Mouse (Mus musculus): ENCODE results near the gene Psmd9. TPM values are rescaled to one million over a fixed set of nuclear protein-coding genes. Genes with fewer than 3 reads are reported as not detected.

Gene Psmd9
- polyA plus RNA-seq, 1 experiment from 2014 or later = 77.7 TPM

DNA sequence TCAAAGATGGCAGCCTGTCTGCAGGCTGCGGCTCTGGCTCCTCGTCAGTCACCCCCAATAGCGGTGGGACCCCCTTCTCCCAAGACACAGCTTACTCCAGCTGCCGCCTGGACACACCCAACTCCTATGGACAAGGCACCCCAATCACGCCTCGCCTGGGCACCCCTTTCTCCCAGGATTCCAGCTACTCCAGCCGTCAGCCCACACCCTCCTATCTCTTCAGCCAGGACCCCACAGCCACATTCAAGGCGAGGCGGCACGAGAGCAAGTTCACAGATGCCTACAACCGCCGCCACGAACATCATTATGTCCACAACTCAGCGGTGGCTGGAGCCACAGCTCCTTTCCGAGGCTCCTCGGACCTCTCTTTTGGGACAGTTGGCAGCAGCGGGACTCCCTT is 21.6 kb upstream of the Psmd9 start:
- Histone ChIP-seq H3K4me1 (peaks cover 69% of the 10 kb centered on the region), H3K4me3 (no peak overlapping the region), H3K27me3 (replicated peaks) (no peaks in the 10 kb centered on the region), H3K9ac (no peak overlapping the region), H3K27ac (no peak overlapping the region), H3K36me3 (peaks cover 60% of the 10 kb centered on the region), H3K4me2 (replicated peaks) (no peak overlapping the region), H3K9me3 (no peaks in the 10 kb centered on the region)
- 85% methylated on average over 17 of the region's 17 CpGs for WGBS
- ATAC-seq (ENCODE audit: low FRiP score, low read depth) = no peak

DNA sequence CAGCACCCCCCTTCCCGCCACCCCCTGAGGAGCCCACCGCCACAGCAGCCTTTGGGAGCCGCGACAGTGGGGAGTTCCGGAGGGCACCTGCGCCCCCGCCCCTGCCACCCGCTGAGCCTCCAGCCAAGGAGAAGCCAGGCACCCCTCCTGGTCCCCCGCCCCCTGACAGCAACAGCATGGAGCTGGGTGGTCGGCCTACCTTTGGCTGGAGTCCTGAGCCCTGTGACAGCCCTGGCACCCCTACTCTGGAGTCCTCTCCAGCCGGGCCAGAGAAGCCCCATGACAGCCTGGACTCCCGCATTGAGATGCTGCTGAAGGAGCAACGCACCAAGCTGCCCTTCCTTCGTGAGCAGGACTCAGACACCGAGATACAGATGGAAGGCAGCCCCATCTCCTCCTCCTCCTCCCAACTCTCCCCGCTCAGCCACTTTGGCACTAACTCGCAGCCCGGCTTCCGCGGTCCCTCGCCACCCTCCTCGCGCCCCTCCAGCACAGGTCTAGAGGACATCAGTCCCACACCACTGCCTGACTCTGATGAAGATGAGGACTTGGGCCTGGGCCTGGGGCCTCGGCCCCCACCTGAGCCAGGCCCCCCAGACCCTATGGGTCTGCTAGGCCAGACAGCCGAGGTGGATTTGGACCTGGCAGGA is 21.0 kb upstream of the Psmd9 start:
- Histone ChIP-seq H3K27me3 (replicated peaks) (no peaks in the 10 kb centered on the region), H3K9me3 (no peaks in the 10 kb centered on the region), H3K4me2 (replicated peaks) (peak overlapping the region; percentile 59), H3K36me3 (peaks cover 66% of the 10 kb centered on the region), H3K4me3 (no peak overlapping the region), H3K9ac (0 out of 2 replicates have a peak overlapping the region, but pooled peaks have one; percentile 2), H3K4me1 (peaks cover 69% of the 10 kb centered on the region), H3K27ac (no peak overlapping the region)
- WGBS = 82% methylated on average over 25 of the region's 25 CpGs
- ATAC-seq (ENCODE audit: low FRiP score, low read depth) = no peak

DNA sequence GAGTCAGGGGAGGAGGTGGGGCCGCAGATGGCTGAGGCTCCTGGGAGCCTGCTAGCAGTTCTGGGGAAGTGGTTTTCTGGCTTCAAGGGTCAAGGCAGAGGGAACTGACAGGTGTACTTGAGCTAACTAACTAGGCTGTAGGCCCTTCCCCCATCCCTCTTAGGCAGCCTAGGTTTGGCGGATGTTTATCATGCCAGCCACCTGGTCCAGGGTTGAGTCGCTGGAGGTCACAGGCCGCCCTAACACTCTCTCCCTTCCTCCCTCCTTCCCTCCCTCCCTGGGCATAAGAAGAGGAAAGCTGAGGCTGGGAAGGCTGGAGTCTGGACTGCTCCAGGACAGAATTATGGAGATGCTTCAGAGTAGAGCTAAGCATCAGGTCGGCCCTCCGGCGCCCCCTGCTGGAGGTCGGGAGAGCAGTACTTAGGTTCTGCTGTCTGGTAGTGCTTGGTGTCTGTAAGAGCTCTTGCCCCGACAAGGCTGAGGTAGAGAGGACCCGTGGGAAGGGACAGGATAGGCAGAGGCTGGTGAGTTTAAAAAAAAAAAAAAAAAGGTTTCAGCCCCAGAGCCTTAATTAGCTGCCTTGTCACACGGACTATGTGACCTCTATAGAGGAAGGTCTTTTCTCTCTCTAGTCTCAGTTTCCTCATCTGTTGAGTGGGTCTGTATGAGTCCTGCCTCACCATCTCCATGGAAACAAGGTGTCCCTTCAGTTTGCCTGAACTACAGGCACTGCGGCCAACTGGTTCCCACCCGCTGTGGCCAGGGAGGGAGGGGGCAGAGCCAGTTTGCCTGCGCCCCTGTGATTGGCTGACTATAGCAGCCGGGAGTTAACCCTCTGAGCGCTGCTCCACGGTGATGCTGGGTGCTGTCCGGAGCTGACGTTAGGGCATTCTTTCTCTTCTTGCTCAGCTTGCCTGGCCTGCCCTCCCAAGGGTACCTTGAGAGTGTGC is 19.5 kb upstream of the Psmd9 start:
- H3K4me1 ChIP-seq = peaks cover 59% of the 10 kb centered on the region
- peak overlapping the region; percentile 59 for H3K4me2 ChIP-seq (replicated peaks)
- peak; percentile 76 for ATAC-seq (ENCODE audit: low FRiP score, low read depth)
- H3K36me3 ChIP-seq = peaks cover 80% of the 10 kb centered on the region
- H3K27ac ChIP-seq = no peak overlapping the region
- no peaks in the 10 kb centered on the region for H3K9me3 ChIP-seq
- H3K9ac ChIP-seq = 0 out of 2 replicates have a peak overlapping the region, but pooled peaks have one; percentile 26
- no peaks in the 10 kb centered on the region for H3K27me3 ChIP-seq (replicated peaks)
- peak overlapping the region; percentile 31 for H3K4me3 ChIP-seq
- 8% methylated on average over 19 of the region's 19 CpGs for WGBS

DNA sequence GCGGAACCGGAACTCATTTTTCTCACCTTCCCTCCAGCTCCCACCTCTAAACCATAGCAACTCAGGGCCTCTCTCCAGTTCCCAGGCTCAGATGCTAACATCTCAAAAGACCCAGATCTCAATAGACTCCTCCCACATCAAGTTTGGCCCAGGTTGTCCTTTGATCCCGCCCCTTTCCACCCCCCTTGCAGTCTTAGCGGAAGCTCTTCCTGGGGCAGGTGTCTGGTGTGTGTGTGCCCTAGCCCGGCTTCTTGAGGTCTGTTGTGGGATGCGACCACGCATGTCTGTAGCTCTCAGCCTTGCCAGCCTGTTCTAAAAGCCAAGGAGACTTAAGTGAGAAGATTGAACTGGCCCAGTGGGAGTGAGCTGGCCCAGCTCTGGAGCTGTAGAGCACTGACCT is 18.6 kb upstream of the Psmd9 start:
- H3K4me3 ChIP-seq = peak overlapping the region; percentile 31
- H3K9ac ChIP-seq = peak overlapping the region; percentile 26
- no peaks in the 10 kb centered on the region for H3K9me3 ChIP-seq
- H3K27ac ChIP-seq = no peak overlapping the region
- WGBS = 62% methylated on average over 7 of the region's 7 CpGs
- no peak for ATAC-seq (ENCODE audit: low FRiP score, low read depth)
- peak overlapping the region; percentile 59 for H3K4me2 ChIP-seq (replicated peaks)
- no peaks in the 10 kb centered on the region for H3K27me3 ChIP-seq (replicated peaks)
- H3K36me3 ChIP-seq = peaks cover 81% of the 10 kb centered on the region
- peaks cover 50% of the 10 kb centered on the region for H3K4me1 ChIP-seq

DNA sequence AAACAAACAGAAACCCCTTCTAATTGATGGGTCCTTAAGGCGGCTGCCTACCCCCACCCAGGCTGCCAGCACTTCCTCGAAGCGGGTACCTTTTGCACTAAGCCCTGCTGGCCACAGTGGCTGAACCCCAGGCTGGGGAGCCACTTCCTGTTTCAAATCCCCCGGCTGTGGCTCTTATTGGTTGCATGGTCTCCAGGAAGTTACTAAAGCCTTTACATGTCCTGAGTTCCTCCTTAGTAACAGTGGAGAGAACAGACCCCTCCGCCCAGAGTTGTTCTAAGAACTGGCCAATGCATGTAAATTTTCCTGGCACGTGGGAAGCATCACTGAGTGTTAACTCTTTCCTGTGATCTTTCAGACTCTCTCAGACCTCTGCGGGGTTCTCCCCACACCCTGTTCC is 18.1 kb upstream of the Psmd9 start:
- Histone ChIP-seq H3K4me2 (replicated peaks) (peak overlapping the region; percentile 59), H3K4me1 (peaks cover 46% of the 10 kb centered on the region), H3K27me3 (replicated peaks) (no peaks in the 10 kb centered on the region), H3K9ac (peak overlapping the region; percentile 26; the same call in 1 of the 2 replicates), H3K27ac (no peak overlapping the region), H3K9me3 (no peaks in the 10 kb centered on the region), H3K36me3 (peaks cover 78% of the 10 kb centered on the region), H3K4me3 (peak overlapping the region; percentile 31; the same call in 1 of the 2 replicates)
- WGBS = 49% methylated on average over 7 of the region's 7 CpGs
- ATAC-seq (ENCODE audit: low FRiP score, low read depth) = no peak

DNA sequence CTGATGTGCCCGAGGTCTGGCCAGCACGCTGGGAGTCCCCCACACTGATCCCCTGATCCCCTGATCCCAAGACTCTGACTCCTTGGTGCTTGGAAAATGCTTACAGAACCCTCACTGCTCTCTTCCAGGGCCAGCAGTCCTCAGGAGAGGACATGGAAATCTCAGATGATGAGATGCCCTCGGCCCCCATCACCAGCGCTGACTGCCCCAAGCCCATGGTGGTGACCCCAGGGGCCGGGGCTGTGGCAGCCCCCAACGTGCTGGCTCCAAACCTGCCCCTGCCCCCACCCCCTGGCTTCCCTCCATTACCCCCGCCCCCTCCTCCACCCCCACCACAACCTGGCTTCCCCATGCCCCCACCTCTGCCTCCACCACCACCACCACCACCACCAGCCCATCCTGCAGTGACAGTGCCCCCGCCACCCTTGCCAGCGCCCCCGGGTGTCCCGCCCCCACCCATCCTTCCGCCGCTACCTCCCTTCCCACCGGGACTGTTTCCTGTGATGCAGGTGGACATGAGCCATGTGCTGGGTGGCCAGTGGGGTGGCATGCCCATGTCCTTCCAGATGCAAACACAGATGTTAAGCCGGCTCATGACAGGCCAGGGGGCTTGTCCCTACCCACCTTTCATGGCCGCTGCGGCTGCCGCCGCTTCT is 17.4 kb upstream of the Psmd9 start:
- Histone ChIP-seq H3K4me3 (no peak overlapping the region), H3K4me1 (peaks cover 40% of the 10 kb centered on the region), H3K9me3 (no peaks in the 10 kb centered on the region), H3K4me2 (replicated peaks) (no peak overlapping the region; the same call in 1 of the 2 replicates), H3K27me3 (replicated peaks) (no peaks in the 10 kb centered on the region), H3K27ac (no peak overlapping the region), H3K9ac (no peak overlapping the region), H3K36me3 (peaks cover 75% of the 10 kb centered on the region)
- no peak for ATAC-seq (ENCODE audit: low FRiP score, low read depth)
- WGBS = 96% methylated on average over 18 of the region's 19 CpGs

DNA sequence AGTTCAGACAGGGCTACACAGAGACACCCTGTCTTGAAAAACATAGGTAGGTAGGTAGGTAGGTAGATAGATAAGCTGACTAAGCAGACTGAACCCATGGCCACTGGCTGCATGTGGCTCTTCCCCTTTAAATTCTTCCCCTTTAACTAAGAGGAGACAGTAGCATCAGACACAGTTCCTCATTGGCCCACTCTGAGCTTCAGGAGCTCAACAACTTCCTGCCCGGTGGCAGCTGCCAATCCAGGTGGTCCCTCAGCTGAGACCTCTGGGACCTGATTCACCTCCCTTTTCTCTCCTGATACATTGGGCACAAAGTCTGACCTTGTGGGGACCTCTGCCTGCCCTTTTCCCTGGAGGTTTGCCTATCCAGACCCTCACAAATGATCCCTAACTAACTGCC is 16.3 kb upstream of the Psmd9 start:
- no peak overlapping the region for H3K4me3 ChIP-seq
- peaks cover 40% of the 10 kb centered on the region for H3K4me1 ChIP-seq
- H3K36me3 ChIP-seq = peaks cover 75% of the 10 kb centered on the region
- H3K4me2 ChIP-seq (replicated peaks) = no peak overlapping the region
- no peak for ATAC-seq (ENCODE audit: low FRiP score, low read depth)
- no peak overlapping the region for H3K9ac ChIP-seq
- no peaks in the 10 kb centered on the region for H3K27me3 ChIP-seq (replicated peaks)
- H3K9me3 ChIP-seq = no peaks in the 10 kb centered on the region
- 82% methylated on average over 1 of the region's 1 CpGs for WGBS
- no peak overlapping the region for H3K27ac ChIP-seq

DNA sequence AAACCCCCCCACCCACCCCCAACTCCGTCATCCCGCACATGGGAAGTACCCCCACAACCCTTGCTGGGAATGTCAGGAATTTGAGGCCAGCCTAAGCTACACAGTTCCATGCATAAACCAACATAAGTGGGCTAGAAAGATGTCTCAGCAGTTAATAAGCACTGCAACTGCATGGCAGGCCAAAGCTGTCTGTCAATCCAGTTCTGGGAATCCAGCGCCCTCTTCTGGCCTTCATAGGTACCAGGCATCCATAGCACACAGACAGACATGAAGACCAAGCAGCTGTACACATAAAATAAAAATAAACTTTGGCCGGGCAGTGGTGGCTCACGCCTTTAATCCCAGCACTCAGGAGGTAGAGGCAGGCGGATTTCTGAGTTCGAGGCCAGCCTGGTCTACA is 13.8 kb upstream of the Psmd9 start:
- ATAC-seq (ENCODE audit: low FRiP score, low read depth) = no peak
- whole genome bisulfite sequencing = 59% methylated on average over 7 of the region's 7 CpGs
- no peak overlapping the region for H3K9ac ChIP-seq
- no peak overlapping the region for H3K4me2 ChIP-seq (replicated peaks)
- H3K36me3 ChIP-seq = peaks cover 85% of the 10 kb centered on the region
- H3K27me3 ChIP-seq (replicated peaks) = no peaks in the 10 kb centered on the region
- H3K9me3 ChIP-seq = no peaks in the 10 kb centered on the region
- H3K4me1 ChIP-seq = peaks cover 14% of the 10 kb centered on the region
- no peak overlapping the region for H3K27ac ChIP-seq
- no peak overlapping the region for H3K4me3 ChIP-seq

DNA sequence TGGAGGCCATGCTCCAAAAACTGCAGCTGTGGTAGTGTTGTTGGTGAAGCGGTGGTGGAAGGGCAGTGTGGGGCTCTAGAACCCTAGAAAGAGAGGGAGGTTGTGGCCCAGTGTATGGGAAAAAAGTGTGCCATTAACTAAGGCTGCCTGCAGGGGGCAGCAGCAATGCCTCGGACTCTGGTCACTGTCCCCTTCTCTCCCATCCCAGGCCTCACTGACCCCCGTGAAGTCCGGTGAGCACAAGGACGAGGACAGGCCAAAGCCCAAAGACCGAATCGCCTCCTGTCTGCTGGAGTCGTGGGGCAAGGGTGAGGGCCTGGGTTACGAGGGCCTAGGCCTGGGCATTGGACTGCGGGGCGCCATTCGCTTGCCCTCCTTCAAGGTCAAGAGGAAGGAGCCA is 12.4 kb upstream of the Psmd9 start:
- Histone ChIP-seq H3K4me1 (0 out of 2 replicates have a peak, but pooled peaks cover 3% of the 10 kb centered on the region), H3K4me3 (no peak overlapping the region), H3K27ac (no peak overlapping the region), H3K4me2 (replicated peaks) (no peak overlapping the region), H3K36me3 (peaks cover 85% of the 10 kb centered on the region), H3K9ac (no peak overlapping the region), H3K27me3 (replicated peaks) (no peaks in the 10 kb centered on the region), H3K9me3 (no peaks in the 10 kb centered on the region)
- no peak for ATAC-seq (ENCODE audit: low FRiP score, low read depth)
- WGBS = 89% methylated on average over 12 of the region's 12 CpGs

DNA sequence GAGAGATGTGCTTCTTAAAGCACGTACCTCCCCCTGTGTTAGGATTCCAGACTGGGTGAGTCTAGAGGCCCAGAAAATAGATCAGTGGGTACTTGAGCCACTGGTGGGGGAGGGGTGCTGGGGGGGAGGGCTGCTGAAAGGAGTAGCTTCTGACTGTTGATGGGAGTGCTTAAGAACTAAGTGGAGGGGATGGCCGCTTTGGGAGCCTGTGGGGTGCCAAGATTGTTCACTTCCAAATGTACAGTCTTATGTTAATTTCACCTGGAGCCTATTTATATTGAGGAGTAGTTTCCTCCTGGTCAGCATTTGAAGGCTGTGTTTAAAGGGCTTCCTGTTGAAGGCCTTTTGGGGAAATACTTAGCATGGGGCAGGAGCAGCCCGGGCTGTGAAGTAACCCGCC is 11.2 kb upstream of the Psmd9 start:
- Histone ChIP-seq H3K9me3 (no peaks in the 10 kb centered on the region), H3K4me1 (0 out of 2 replicates have a peak, but pooled peaks cover 3% of the 10 kb centered on the region), H3K4me3 (no peak overlapping the region), H3K27me3 (replicated peaks) (no peaks in the 10 kb centered on the region), H3K9ac (no peak overlapping the region), H3K36me3 (peaks cover 85% of the 10 kb centered on the region), H3K4me2 (replicated peaks) (no peak overlapping the region), H3K27ac (no peak overlapping the region)
- ATAC-seq (ENCODE audit: low FRiP score, low read depth) = no peak
- WGBS = 92% methylated on average over 4 of the region's 4 CpGs

DNA sequence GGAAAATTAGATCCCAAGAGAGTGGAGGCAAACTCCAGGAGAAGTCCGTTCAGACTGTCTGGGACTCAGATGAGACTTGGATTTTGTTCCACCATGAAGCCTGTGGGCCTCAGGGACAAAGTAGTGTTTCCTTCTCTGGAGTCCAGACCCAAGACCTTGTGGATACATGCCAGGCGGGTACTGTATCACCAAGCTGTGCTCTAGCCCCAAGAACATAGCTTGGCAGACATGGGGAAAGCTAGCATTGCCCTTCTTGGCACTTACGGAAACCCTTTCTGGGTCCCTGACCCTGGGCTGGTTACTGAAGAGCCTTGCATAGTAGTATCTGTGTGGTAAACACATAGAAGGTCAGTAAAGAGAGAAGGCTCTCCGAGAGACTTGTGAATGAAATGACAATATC is 9.8 kb upstream of the Psmd9 start:
- WGBS = 93% methylated on average over 4 of the region's 4 CpGs
- no peak overlapping the region for H3K4me3 ChIP-seq
- H3K9me3 ChIP-seq = no peaks in the 10 kb centered on the region
- no peak overlapping the region for H3K4me2 ChIP-seq (replicated peaks)
- H3K9ac ChIP-seq = no peak overlapping the region
- no peak for ATAC-seq (ENCODE audit: low FRiP score, low read depth)
- H3K27ac ChIP-seq = no peak overlapping the region
- H3K27me3 ChIP-seq (replicated peaks) = no peaks in the 10 kb centered on the region
- H3K4me1 ChIP-seq = no peaks in the 10 kb centered on the region
- peaks cover 86% of the 10 kb centered on the region for H3K36me3 ChIP-seq

DNA sequence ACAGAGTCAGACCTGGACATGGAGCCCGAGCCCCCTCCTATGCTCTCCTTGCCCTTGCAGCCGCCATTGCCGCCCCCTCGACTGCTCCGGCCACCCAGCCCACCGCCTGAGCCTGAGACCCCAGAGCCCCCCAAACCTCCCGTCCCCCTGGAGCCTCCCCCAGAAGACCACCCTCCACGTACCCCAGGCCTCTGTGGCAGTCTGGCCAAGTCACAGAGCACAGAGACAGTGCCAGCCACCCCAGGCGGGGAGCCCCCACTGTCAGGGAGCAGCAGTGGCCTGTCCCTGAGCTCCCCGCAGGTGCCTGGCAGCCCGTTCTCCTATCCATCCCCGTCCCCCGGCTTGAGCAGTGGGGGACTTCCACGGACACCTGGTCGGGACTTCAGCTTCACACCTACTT is 9.3 kb upstream of the Psmd9 start:
- Histone ChIP-seq H3K4me2 (replicated peaks) (no peak overlapping the region), H3K27ac (no peak overlapping the region), H3K27me3 (replicated peaks) (no peaks in the 10 kb centered on the region), H3K36me3 (peaks cover 85% of the 10 kb centered on the region), H3K9me3 (no peaks in the 10 kb centered on the region), H3K9ac (no peak overlapping the region), H3K4me1 (no peaks in the 10 kb centered on the region), H3K4me3 (no peak overlapping the region)
- ATAC-seq (ENCODE audit: low FRiP score, low read depth) = no peak
- 97% methylated on average over 15 of the region's 15 CpGs for WGBS
